Mouse (Mus musculus) gastrocnemius, postnatal 36 days (tissue): ENCODE results near the gene Olfr747. TPM values are rescaled to one million over a fixed set of nuclear protein-coding genes. Genes with fewer than 3 reads are reported as not detected.
"Not testable (repeated sequence)": the region's sequence is repeated elsewhere in the genome, so short reads cannot be mapped to it uniquely, and the experiment has no call there.

Source experiments
- DNase-seq, 2 experiments: peaks; one replicate each; pipeline ENCODE4 v3.0.0; 2022
- intact Hi-C: fragments of 180-260 bp; cut with DNase I; formaldehyde crosslinking; loops from one replicate; pipeline ENCODE4 v1.15.1; 2025
- long read RNA-seq, 2 experiments: library from polyadenylated mRNA; stranded (forward); transcript quantifications; one replicate each; pipeline ENCODE4 v2.0.0; 2021
- total RNA-seq, 2 experiments: library from RNA; stranded (reverse); gene quantifications; 2 replicates each; pipeline ENCODE4 v1.2.3; 2021

Gene Olfr747
- not detected for total RNA-seq
- long read RNA-seq, experiment 1: 0 reads
- long read RNA-seq, experiment 2: 0 reads

DNA sequence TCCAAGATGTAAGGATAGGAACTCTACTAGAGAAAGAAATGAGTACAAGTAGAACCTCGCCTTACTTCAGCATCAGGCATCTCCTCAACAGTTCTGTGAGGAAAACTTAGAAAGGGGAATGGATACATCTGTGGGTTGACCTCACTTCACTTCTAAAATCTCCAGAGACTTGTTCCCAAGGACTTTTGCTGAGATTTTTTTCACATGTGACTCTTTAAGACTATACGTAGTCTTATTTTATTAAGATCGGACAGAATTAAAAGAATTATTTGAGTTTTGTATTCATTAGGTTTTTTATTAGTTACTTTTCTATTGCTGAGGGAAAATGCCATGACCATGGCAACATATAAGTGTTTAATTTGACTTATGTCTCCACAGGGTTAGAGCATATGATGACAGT lies at the start of gene Olfr747:
Gene Olfr747 (minus strand): TSS at position 101 of the 400 bp plus-strand sequence.
- intact Hi-C loops: no loop called here
- DNase-seq: no peak

DNA sequence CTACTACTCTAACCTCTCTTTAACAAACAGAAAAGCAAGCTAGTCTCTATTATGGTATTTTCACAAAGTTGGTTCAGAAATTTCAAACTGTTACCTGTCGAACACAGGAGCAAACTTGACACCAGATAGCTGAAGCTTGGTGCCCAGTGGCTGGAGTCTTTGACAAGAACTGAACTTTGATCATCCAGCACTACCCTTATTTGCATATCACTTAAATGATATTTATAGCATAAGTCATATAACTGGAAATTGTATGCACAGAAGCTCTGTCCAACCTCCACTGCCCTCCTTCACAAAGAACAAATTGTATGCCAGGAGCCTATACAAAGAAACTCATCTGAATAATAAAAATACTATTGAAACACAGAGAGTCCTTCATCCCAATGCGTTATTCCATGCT lies 48.6 kb upstream of the Olfr747 start:
- no peak for DNase-seq
- intact Hi-C loops: no loop called here

DNA sequence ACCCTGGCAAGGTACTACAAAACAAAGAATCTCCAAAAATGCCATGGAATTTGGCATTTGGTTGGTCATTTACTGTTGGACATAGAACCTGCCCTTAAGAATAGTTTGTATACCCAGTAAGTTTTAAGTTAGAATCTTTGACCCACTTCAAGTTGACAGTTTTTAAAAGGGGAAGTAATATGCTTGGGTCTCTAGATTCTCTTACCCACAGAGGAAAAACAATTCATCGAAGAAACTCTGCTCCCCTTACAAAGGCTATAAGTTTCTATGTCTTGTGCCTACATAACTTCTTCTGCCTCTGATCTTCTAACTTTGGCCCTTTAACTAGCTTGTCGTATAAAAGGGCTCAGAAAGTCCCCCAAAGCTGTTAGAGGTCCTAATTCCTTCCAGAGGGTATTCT lies 47.3 kb upstream of the Olfr747 start:
- intact Hi-C loops: no loop called here
- DNase-seq: no peak

DNA sequence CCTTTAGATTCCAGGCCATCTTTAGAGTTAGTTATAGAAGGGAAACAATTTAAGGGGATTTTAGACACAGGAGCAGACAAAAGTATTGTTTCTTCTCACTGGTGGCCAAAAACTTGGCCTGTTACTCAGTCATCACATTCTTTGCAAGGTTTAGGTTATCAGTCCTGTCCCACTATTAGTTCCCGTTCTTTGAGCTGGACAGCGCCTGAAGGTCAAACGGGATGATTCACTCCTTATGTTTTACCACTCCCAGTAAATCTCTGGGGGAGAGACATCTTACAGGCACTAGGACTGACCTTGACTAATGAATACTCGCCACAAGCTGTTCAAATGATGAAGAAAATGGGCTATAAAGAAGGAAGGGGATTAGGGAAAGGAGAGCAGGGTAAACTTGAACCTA lies 29.4 kb upstream of the Olfr747 start:
- intact Hi-C loops, DNase-seq: not testable (repeated sequence)

DNA sequence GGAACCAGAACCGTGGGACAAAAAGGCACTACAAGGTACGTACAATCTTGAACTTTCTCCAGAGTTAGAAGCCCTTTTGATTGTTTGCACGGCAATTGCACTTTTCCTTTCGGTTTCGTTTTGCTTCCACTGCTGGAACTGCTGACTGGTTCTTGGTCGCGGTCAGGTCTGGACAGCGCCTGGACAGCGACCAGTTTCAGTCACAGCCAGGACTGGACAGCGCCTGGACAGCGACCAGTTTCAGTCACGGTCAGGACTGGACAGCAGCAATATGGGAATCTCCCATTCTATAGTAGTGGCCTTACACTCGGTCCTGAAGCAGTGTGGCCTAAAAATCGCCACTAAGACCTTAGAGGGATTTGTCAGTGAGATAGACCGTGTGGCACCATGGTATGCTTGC lies 26.9 kb upstream of the Olfr747 start:
- DNase-seq, intact Hi-C loops: not testable (repeated sequence)

DNA sequence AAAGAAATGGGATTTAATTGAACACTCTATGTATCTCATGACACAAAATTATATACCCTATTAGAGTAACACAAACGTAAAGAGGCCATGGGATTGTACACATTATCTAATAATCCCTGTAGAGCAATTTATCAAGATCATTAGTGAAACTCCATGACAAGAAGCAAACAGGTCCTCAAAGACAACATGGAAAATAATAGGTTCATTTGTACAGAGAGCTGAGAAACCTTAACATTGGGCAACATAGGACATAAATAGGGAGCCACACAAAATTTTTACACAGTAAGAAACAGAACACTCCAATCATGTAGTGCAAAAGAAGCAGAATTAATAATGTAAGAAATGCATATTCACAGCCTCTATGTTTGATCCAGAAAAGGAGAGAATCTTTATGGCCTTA lies 14.1 kb upstream of the Olfr747 start, which contains the start of gene Olfr748:
Gene Olfr748 (plus strand): TSS at position 301 of the 400 bp plus-strand sequence.
- no peak for DNase-seq
- intact Hi-C loops: no loop called here

DNA sequence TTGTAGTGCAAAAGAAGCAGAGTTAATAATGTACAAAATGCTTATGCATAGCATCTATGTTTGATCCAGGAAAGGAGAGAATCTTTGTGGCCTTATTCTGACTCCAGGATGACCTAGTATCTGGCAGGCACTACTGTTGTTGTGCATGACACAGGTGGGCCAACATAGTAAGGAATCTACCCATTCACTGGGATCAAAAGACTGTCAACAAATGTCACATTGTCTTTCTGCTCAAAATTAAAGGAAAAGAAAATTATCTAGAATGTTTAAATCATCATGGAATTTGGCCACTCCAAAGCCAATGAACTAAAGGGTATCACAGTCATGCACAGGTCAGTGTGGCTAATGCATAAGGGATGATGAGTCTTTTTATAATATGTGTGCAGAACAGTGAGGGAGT lies 46.2 kb downstream of the Olfr747 start, which contains the start of gene Olfr746:
Gene Olfr746 (plus strand): TSS at position 301 of the 400 bp plus-strand sequence.
- intact Hi-C loops: no loop called here
- DNase-seq: no peak

DNA sequence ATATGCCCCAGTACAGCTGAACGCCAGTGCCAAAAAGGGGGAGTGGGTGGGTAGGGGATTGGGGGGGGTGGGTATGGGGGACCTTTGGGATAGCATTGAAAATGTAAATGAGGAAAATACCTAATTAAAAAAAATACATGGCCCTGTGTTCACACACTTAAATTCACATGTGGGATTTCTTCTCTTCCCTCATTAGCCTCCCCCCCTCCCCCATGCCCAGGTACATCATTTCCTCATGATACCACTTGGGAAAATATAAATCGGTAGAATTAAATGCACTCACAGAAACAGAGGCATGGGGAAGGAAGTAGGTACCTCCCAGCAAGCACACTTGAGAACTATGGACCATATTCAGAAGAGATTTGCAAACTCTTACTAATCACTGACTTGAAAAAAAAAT lies 53.9 kb downstream of the Olfr747 start, which contains the start of gene Olfr745:
Gene Olfr745 (plus strand): TSS at position 301 of the 400 bp plus-strand sequence.
- intact Hi-C loops: no loop called here
- DNase-seq: no peak

Other genes starting within 250 kb of the Olfr747 start
- not detected for gene Olfr740, start 247.7 kb downstream of the Olfr747 start, total RNA-seq
- gene Olfr741, start 220.5 kb downstream of the Olfr747 start, total RNA-seq: not detected
- not detected for gene Olfr742, start 189.6 kb downstream of the Olfr747 start, total RNA-seq
- not detected for gene Olfr743, start 171.4 kb downstream of the Olfr747 start, total RNA-seq
- gene Olfr744, start 78.3 kb downstream of the Olfr747 start, total RNA-seq: not detected
- gene Olfr745, start 53.8 kb downstream of the Olfr747 start, total RNA-seq: not detected
- not detected for gene Olfr746, start 46.1 kb downstream of the Olfr747 start, total RNA-seq
- not detected for gene Olfr748, start 14.2 kb upstream of the Olfr747 start, total RNA-seq
- not detected for gene Olfr749, start 51.9 kb upstream of the Olfr747 start, total RNA-seq
- gene Ttc5, start 92.3 kb upstream of the Olfr747 start, total RNA-seq: 1 to 10 TPM; 5.8 to 7.1 TPM
- gene Ccnb1ip1, start 114.5 kb upstream of the Olfr747 start, total RNA-seq: under 1 TPM in 1 of 2 experiments, not detected in 1; 0.86 TPM
- 10 to 100 TPM in 1 of 2 experiments, 1 to 10 TPM in 1; 8.0 to 10.2 TPM for gene Parp2, start 114.6 kb upstream of the Olfr747 start, total RNA-seq
- gene Tep1, start 177.4 kb upstream of the Olfr747 start, total RNA-seq: 1 to 10 TPM; 6.6 to 8.8 TPM
- gene Klhl33, start 204.3 kb upstream of the Olfr747 start, total RNA-seq: 100 to 1,000 TPM; 100 to 136 TPM
- 10 to 100 TPM; 38.3 to 46.7 TPM for gene Osgep, start 231.7 kb upstream of the Olfr747 start, total RNA-seq
- 10 to 100 TPM; 26.9 to 28.6 TPM for gene Apex1, start 231.8 kb upstream of the Olfr747 start, total RNA-seq
- gene Pip4p1, start 237.7 kb upstream of the Olfr747 start, total RNA-seq: 10 to 100 TPM; 12.4 to 15.4 TPM
- 1 to 10 TPM; 3.9 to 4.3 TPM for gene Pnp, start 237.9 kb upstream of the Olfr747 start, total RNA-seq